Mouse (Mus musculus) central nervous system, embryonic 18 days (tissue): ENCODE measurements around the gene Kdm7a. TPM values are rescaled to one million over a fixed set of nuclear protein-coding genes. Genes with fewer than 3 reads are reported as not detected.

Experiments used
- polyA plus RNA-seq: library from polyadenylated mRNA; depleted of rRNA; stranded (reverse); fragments of >200 nt; gene quantifications from 2 replicates; pipeline ENCODE4 v1.2.3, GENCODE M21; 2012; rRNA removed

Kdm7a gene
- 4.9 and 5.2 TPM in 2 replicates for polyA plus RNA-seq

GRCm38 (mm10) chr6:39206581-39207461 is at the start of gene Kdm7a:
Gene Kdm7a, minus strand, starts transcription at chr6:39206789.

GRCm38 (mm10) chr6:39117584-39118455 is 88.8 kb downstream of the Kdm7a start, which contains the start of gene Parp12:
Gene Parp12, minus strand, starts transcription at chr6:39118349.

Other genes starting within 250 kb of the Kdm7a start
- gene Parp12, start 88.4 kb downstream of the Kdm7a start, polyA plus RNA-seq, result 6.3 and 8.4 TPM in 2 replicates
- gene Slc37a3, start 170.9 kb upstream of the Kdm7a start, polyA plus RNA-seq, result 43.9 and 45.2 TPM in 2 replicates
- gene Rab19, start 174.4 kb upstream of the Kdm7a start, polyA plus RNA-seq, result 0.12 TPM in 1 of 2 replicates, not detected in the other
- 153 and 162 TPM in 2 replicates for gene Mkrn1, start 213.7 kb upstream of the Kdm7a start, polyA plus RNA-seq